Mouse (Mus musculus) MEL (cell line): ENCODE results near the gene Cnot6l. TPM values are rescaled to one million over a fixed set of nuclear protein-coding genes. Genes with fewer than 3 reads are reported as not detected.

ENCODE experiments used
- DNase-seq: peaks from one replicate; pipeline ENCODE4 v3.0.0; 2011; ENCODE audit warnings: low read depth, low spot score
- H3K27ac ChIP-seq: 2 replicates; pipeline ENCODE4 v1.5.1; 2012; ENCODE audit warnings: low read depth, mild to moderate bottlenecking, control low read depth, low read length, moderate library complexity; ENCODE audit not compliant: control insufficient read depth
- H3K27me3 ChIP-seq, 2 experiments: fragments of 150-350 bp in 1 of 2; sonication (generic) in 1 of 2; 2 replicates each; pipeline ENCODE4 v1.6.1; 2012; ENCODE audit warnings: low read length in 2 of 2, mild to moderate bottlenecking in 2 of 2, improper control_type of control experiment in 1 of 2, moderate library complexity in 1 of 2; ENCODE audit not compliant: insufficient read depth in 2 of 2, control insufficient read depth in 1 of 2
- H3K36me3 ChIP-seq, 2 experiments: 2 replicates each; pipeline ENCODE4 v1.6.1; 2012 to 2014; ENCODE audit warnings: low read length in 2 of 2, improper control_type of control experiment in 1 of 2, inconsistent platforms in 1 of 2, mild to moderate bottlenecking in 1 of 2; ENCODE audit not compliant: insufficient read depth in 2 of 2, control insufficient read depth in 1 of 2
- H3K4me1 ChIP-seq, 2 experiments: fragments of 150-350 bp in 1 of 2; sonication (generic) in 1 of 2; 2 replicates each; pipeline ENCODE4 v1.6.1; 2012; ENCODE audit warnings: low read length in 2 of 2, improper control_type of control experiment in 1 of 2, mild to moderate bottlenecking in 1 of 2; ENCODE audit not compliant: insufficient read depth in 2 of 2, control insufficient read depth in 1 of 2
- H3K4me3 ChIP-seq, 2 experiments: fragments of 150-350 bp in 1 of 2; sonication (generic) in 1 of 2; 2 replicates each; pipeline ENCODE4 v1.5.1; 2012; ENCODE audit warnings: low read depth in 2 of 2, low read length in 2 of 2, mild to moderate bottlenecking in 2 of 2, moderate library complexity in 2 of 2, control low read depth in 1 of 2, improper control_type of control experiment in 1 of 2; ENCODE audit not compliant: control insufficient read depth in 1 of 2, insufficient read depth in 1 of 2
- H3K79me2 ChIP-seq: 2 replicates; pipeline ENCODE4 v1.6.1; 2012; ENCODE audit warnings: mild to moderate bottlenecking, low read length, moderate library complexity; ENCODE audit not compliant: control insufficient read depth, poor library complexity, insufficient read depth
- H3K9ac ChIP-seq: 2 replicates; pipeline ENCODE4 v1.6.1; 2012; ENCODE audit warnings: low read depth, mild to moderate bottlenecking, control low read depth, low read length, moderate library complexity; ENCODE audit not compliant: control insufficient read depth, poor library complexity, severe bottlenecking
- H3K9me3 ChIP-seq: fragments of 150-350 bp; sonication (generic); replicated peaks from 2 replicates; pipeline ENCODE4 v1.6.1; 2012; ENCODE audit warnings: mild to moderate bottlenecking, low read length, improper control_type of control experiment, moderate library complexity; ENCODE audit not compliant: insufficient read depth
- BHLHE40 ChIP-seq: IDR thresholded peaks from 2 replicates; pipeline ENCODE4 v1.6.1; 2012; ENCODE audit warnings: low read depth, mild to moderate bottlenecking, inconsistent platforms, low read length, improper control_type of control experiment, borderline replicate concordance
- CTCF ChIP-seq, 3 experiments: IDR thresholded peaks in 2 of 3; conservative IDR thresholded peaks in 1 of 3; 2 replicates each; pipeline ENCODE4 v1.5.1; 2011 to 2012; ENCODE audit warnings: low read length in 3 of 3, low read depth in 2 of 3, mild to moderate bottlenecking in 2 of 3, improper control_type of control experiment in 1 of 3, inconsistent platforms in 1 of 3, mixed read lengths in 1 of 3, moderate library complexity in 1 of 3; ENCODE audit not compliant: control insufficient read depth in 1 of 3, insufficient read depth in 1 of 3, poor library complexity in 1 of 3, severe bottlenecking in 1 of 3
- E2F4 ChIP-seq: IDR thresholded peaks from 2 replicates; pipeline ENCODE4 v1.6.1; 2011; ENCODE audit warnings: low read depth, low read length, improper control_type of control experiment, borderline replicate concordance
- EP300 ChIP-seq, 2 experiments: IDR thresholded peaks; 2 replicates each; pipeline ENCODE4 v1.6.1; 2011; ENCODE audit warnings: improper control_type of control experiment in 2 of 2, low read length in 2 of 2, low read depth in 1 of 2, mild to moderate bottlenecking in 1 of 2
- ETS1 ChIP-seq: IDR thresholded peaks from 2 replicates; pipeline ENCODE4 v1.6.1; 2012; ENCODE audit warnings: low read depth, mild to moderate bottlenecking, inconsistent platforms, low read length, improper control_type of control experiment, moderate library complexity
- GATA1 ChIP-seq: IDR thresholded peaks from 2 replicates; pipeline ENCODE4 v1.6.1; 2011; ENCODE audit warnings: low read depth, low read length, improper control_type of control experiment
- JUND ChIP-seq: IDR thresholded peaks from 2 replicates; pipeline ENCODE4 v1.6.1; 2011; ENCODE audit warnings: low read depth, mild to moderate bottlenecking, improper control_type of control experiment, low read length
- MAX ChIP-seq: IDR thresholded peaks from 2 replicates; pipeline ENCODE4 v1.6.1; 2011; ENCODE audit warnings: low read length, improper control_type of control experiment
- MAZ ChIP-seq: IDR thresholded peaks from 2 replicates; pipeline ENCODE4 v1.6.1; 2012; ENCODE audit warnings: low read depth, mild to moderate bottlenecking, inconsistent platforms, low read length, improper control_type of control experiment
- MXI1 ChIP-seq: IDR thresholded peaks from 2 replicates; pipeline ENCODE4 v1.6.1; 2011; ENCODE audit warnings: mild to moderate bottlenecking, low read depth, low read length, improper control_type of control experiment
- MYB ChIP-seq: IDR thresholded peaks from 2 replicates; pipeline ENCODE4 v1.6.1; 2011; ENCODE audit warnings: mild to moderate bottlenecking, low read depth, low read length, improper control_type of control experiment
- MYC ChIP-seq: IDR thresholded peaks from 2 replicates; pipeline ENCODE4 v1.6.1; 2011; ENCODE audit warnings: low read depth, mild to moderate bottlenecking, low read length, improper control_type of control experiment, moderate library complexity
- NELFE ChIP-seq: IDR thresholded peaks from 2 replicates; pipeline ENCODE4 v1.6.1; 2011; ENCODE audit warnings: low read depth, low read length, improper control_type of control experiment
- POLR2A ChIP-seq, 2 experiments: IDR thresholded peaks; 2 replicates each; pipeline ENCODE4 v1.6.1; 2011 to 2012; ENCODE audit warnings: low read length in 2 of 2, mild to moderate bottlenecking in 2 of 2, control low read depth in 1 of 2, improper control_type of control experiment in 1 of 2, low read depth in 1 of 2, moderate library complexity in 1 of 2; ENCODE audit not compliant: control insufficient read depth in 1 of 2, insufficient read depth in 1 of 2, poor library complexity in 1 of 2
- POLR2AphosphoS2 ChIP-seq: IDR thresholded peaks from 2 replicates; pipeline ENCODE4 v1.6.1; 2011; ENCODE audit warnings: low read length, improper control_type of control experiment
- POLR2AphosphoS5 ChIP-seq: IDR thresholded peaks from 2 replicates; pipeline ENCODE4 v1.6.1; 2012; ENCODE audit warnings: low read depth, borderline replicate concordance, mild to moderate bottlenecking, inconsistent platforms, low read length, moderate library complexity, mixed read lengths
- RCOR1 ChIP-seq: IDR thresholded peaks from 2 replicates; pipeline ENCODE4 v1.6.1; 2012; ENCODE audit warnings: low read depth, mild to moderate bottlenecking, inconsistent platforms, low read length, improper control_type of control experiment
- SIN3A ChIP-seq: IDR thresholded peaks from 2 replicates; pipeline ENCODE4 v1.6.1; 2012; ENCODE audit warnings: low read length, improper control_type of control experiment, inconsistent platforms
- SMC3 ChIP-seq: IDR thresholded peaks from 2 replicates; pipeline ENCODE4 v1.6.1; 2011; ENCODE audit warnings: low read depth, low read length, improper control_type of control experiment
- TBP ChIP-seq: IDR thresholded peaks from 2 replicates; pipeline ENCODE4 v1.8.0; 2011; ENCODE audit warnings: low read depth, low read length, improper control_type of control experiment
- TCF12 ChIP-seq: IDR thresholded peaks from 2 replicates; pipeline ENCODE4 v1.6.1; 2014; ENCODE audit warnings: low read depth, mild to moderate bottlenecking, inconsistent platforms, low read length, improper control_type of control experiment, moderate library complexity
- USF1 ChIP-seq: IDR thresholded peaks from 2 replicates; pipeline ENCODE4 v1.6.1; 2014; ENCODE audit warnings: low read depth, mild to moderate bottlenecking, inconsistent platforms, low read length, improper control_type of control experiment, moderate library complexity
- ZMIZ1 ChIP-seq: IDR thresholded peaks from 2 replicates; pipeline ENCODE4 v1.6.1; 2012; ENCODE audit warnings: low read depth, mild to moderate bottlenecking, inconsistent platforms, low read length, improper control_type of control experiment, moderate library complexity
- ZNF384 ChIP-seq: IDR thresholded peaks from 2 replicates; pipeline ENCODE4 v1.6.1; 2012; ENCODE audit warnings: low read depth, mild to moderate bottlenecking, inconsistent platforms, low read length, improper control_type of control experiment
- polyA plus RNA-seq, 2 experiments: library from polyadenylated mRNA; stranded (reverse) in 1 of 2; unstranded in 1 of 2; fragments of >175 nt in 1 of 2; fragments of >200 nt in 1 of 2; gene quantifications; 2 replicates each; pipeline versions ENCODE4 v1.2.1 to v1.2.4; 2012; ENCODE audit warnings: low replicate concordance in 2 of 2, low read depth in 1 of 2; ENCODE audit not compliant: insufficient read length in 2 of 2, insufficient read depth in 1 of 2, missing spikeins in 1 of 2
- total RNA-seq: library from RNA; depleted of rRNA; stranded (reverse); fragments of 300-350 nt; gene quantifications from 2 replicates; pipeline ENCODE4 v1.2.3, GENCODE M21; 2012

Cnot6l gene
- total and polyA plus RNA-seq, 3 experiments = 10.2 to 21.2 TPM; not detected in 1

GRCm38 (mm10) chr5:96091468-96091867 is 72.5 kb downstream of the Cnot6l start:
- Histone ChIP-seq H3K9ac (no peak overlapping the region), H3K27me3 (no peaks in the 10 kb centered on the region), H3K79me2 (no peaks in the 10 kb centered on the region), H3K27ac (no peak overlapping the region), H3K4me3 (no peak overlapping the region), H3K36me3 (peaks cover 0 to 4% of the 10 kb centered on the region in 2 experiments), H3K4me1 (no peaks in the 10 kb centered on the region), H3K9me3 (no peaks in the 10 kb centered on the region)
- TF ChIP-seq E2F4 (no peak), POLR2AphosphoS5 (no peak), GATA1 (no peak), NELFE (no peak), POLR2A (IDR thresholded peaks at IDR 0.05; ENCODE audit: control insufficient read depth in 1 of 2, insufficient read depth in 1 of 2, low read depth in 1 of 2, low read length in 2 of 2, poor library complexity in 1 of 2) (no peak), SMC3 (no peak), TBP (no peak), MAZ (no peak), JUND (no peak), POLR2AphosphoS2 (no peak), BHLHE40 (no peak)
- no peak for DNase-seq

GRCm38 (mm10) chr5:96085324-96085723 is 78.6 kb downstream of the Cnot6l start:
- Histone ChIP-seq H3K9ac (no peak overlapping the region), H3K4me3 (no peak overlapping the region), H3K36me3 (peaks cover 10 to 19% of the 10 kb centered on the region in 2 experiments), H3K9me3 (no peaks in the 10 kb centered on the region), H3K27me3 (no peaks in the 10 kb centered on the region), H3K4me1 (peaks cover 2 to 9% of the 10 kb centered on the region in 2 experiments; a peak in 3 of 4 replicates), H3K79me2 (no peaks in the 10 kb centered on the region), H3K27ac (no peak overlapping the region)
- TF ChIP-seq MAX (peak; percentile 41), USF1 (peak; percentile 61; the same call in 1 of the 2 replicates), ZNF384 (peak; percentile 68), MYB (no peak), ETS1 (peak; percentile 47; the same call in 1 of the 2 replicates), CTCF (IDR thresholded peaks at IDR 0.05 in 2 of 3, conservative IDR thresholded peaks at IDR 0.05 in 1 of 3; ENCODE audit: control insufficient read depth in 1 of 3, insufficient read depth in 1 of 3, low read depth in 2 of 3, low read length in 3 of 3, poor library complexity in 1 of 3, severe bottlenecking in 1 of 3) (no peak), GATA1 (peak; percentile 69), MYC (peak; percentile 89; the same call in 1 of the 2 replicates), SIN3A (peak; percentile 58), ZMIZ1 (no peak), EP300 (IDR thresholded peaks at IDR 0.05; ENCODE audit: low read depth in 1 of 2, low read length in 2 of 2) (peak; percentile 63 to 74), RCOR1 (peak; percentile 52; the same call in 1 of the 2 replicates), TCF12 (peak; percentile 29; the same call in 1 of the 2 replicates), MXI1 (peak; percentile 44; the same call in 1 of the 2 replicates), POLR2AphosphoS5 (no peak)
- peak; percentile 67 for DNase-seq
